Mouse (Mus musculus): ENCODE measurements around the gene Snx22.

- TF ChIP-seq CTCF (IDR thresholded peaks at IDR 0.05; ENCODE audit: borderline replicate concordance, extremely low read depth, insufficient read depth, insufficient read length) (no peak), POLR2A (IDR thresholded peaks at IDR 0.05; ENCODE audit: borderline replicate concordance, extremely low read depth, insufficient read depth, insufficient read length, poor library complexity, severe bottlenecking) (no peak)
Measured at GRCm38 (mm10) chr9:66070151-66070550, 632 bp upstream of the Snx22 start.
